Mouse (Mus musculus) right cerebral cortex, adult 18-20 months (tissue): ENCODE results near the gene Coro1b.

ENCODE experiments used
- DNase-seq: peaks from one replicate; pipeline ENCODE4 v3.0.0; 2022; ENCODE audit warnings: mixed read lengths

Gene Coro1b

DNA sequence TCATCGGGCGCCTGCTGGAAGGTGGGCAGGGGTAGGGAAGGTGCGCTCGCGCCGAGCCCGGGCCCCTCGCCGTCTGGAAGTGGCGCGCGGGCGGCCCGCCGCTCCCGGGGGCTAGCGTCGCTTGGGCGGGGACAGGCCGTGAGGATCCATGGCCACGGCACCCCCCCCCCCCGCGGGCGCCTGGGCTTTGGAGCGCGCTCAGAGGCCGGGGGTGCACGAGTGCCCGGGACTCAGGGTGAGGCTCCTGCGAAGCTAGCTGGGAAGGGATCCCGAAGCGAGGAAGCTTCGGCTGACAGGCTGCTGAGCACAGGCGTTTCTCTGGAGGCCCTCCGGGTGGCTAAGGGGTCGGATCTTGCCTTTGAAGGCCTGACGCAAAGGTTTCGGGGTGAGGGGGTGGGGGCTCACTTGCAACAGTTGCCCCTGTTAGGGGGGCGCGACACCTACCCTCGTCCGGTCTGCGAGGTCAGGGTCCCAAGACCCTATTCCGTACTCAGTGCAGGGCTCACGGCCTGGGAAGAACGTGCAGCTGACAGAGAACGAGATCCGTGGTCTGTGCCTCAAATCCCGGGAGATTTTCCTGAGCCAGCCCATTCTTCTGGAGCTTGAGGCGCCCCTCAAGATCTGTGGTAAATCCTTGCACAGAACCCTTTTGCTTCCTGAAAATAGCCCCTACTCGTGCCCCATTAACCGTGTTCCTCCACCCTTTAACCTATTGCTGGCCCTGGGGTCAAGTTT, 44.0 kb downstream of the Coro1b start:
- DNase-seq: no peak

GRCm38 (mm10) chr19:4193129-4193528, 44.7 kb downstream of the Coro1b start:
- DNase-seq: no peak

- no peak for DNase-seq
These were observed 45.8 kb downstream of the Coro1b start for GRCm38 (mm10) chr19:4194021-4194724.

DNA sequence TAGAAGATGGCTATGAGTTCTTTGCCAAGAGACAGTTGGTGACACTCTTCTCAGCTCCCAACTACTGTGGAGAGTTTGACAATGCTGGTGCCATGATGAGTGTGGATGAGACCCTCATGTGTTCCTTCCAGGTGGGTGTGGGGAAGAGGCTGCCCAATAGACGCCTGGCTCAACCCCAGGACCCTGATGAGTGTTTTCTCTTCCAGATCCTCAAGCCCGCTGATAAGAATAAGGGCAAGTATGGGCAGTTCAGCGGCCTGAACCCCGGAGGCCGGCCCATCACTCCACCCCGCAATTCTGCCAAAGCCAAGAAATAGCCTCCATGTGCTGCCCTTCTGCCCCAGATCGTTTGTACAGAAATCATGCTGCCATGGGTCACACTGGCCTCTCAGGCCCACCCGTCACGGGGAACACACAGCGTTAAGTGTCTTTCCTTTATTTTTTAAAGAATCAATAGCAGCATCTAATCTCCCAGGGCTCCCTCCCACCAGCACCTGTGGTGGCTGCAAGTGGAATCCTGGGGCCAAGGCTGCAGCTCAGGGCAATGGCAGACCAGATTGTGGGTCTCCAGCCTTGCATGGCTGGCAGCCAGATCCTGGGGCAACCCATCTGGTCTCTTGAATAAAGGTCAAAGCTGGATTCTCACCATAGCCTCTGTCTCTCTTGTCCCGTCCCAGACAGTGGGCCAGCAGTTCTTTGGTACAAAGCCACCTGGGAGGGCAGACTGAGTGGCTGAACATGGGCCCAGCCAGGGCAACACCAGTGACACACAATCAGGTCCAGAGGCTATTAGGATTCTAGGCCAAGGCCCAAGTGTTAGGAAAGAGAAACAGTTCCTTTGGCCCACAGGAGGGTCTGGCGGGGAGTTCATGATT, 46.6 kb downstream of the Coro1b start:
- no peak for DNase-seq

DNA sequence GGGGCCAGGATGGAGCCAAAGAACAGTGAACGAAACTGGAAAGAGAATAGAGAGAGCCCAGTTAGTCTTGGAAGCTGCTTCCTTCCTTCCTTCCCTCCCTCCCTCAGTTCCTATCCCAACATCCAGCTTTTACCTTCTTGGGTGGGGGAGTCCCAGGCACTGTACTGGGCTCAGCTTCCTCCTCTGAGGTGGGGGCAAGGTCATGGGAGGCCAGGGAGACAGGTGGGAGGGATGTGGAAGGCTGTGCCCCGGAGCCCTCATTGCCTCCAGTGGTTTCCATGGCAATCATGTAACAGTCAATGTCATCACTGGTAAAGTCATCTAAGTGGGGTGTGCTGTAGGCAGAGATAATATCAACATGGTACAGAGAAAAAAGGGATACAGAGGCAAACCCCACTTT, 47.6 kb downstream of the Coro1b start:
- DNase-seq: no peak

- DNase-seq: no peak
These were observed 48.1 kb downstream of the Coro1b start for GRCm38 (mm10) chr19:4196548-4196947.

- no peak for DNase-seq
These were observed 48.8 kb downstream of the Coro1b start for GRCm38 (mm10) chr19:4197180-4197579.

DNA sequence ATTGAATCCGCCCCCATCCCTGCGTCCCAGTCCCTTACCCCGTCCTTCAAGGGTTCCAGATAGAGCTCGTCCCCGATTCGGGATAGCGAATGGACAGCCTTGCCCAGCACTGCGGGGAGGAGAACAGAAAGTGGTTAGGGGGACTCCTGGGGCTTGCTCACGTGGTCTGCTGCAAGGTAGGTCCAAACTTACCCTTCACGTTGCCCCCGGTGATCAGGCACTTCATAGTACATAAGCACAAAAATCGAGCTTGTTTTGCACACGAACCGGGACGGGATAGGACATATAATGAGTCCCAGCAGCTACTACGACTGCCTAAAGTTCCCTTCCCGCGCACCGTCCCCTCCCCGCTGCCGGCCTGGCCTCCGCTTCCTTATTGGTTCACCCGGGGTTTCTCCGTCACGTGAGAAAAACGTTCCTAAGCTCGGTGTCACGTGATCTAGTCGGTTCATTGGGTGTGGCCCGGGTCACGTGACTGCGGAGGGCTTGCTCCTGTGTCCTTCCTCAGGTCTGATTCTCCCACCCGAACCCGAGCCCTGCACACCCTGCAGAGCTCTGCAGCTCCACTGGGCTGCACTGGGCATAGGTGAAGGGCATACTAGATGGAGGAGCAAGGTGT, 53.0 kb downstream of the Coro1b start, which contains the start of gene Rad9a:
TSS of gene Rad9a (minus strand) at position 372 of the 619 bp plus-strand sequence.
- peak; percentile 97 for DNase-seq

DNA sequence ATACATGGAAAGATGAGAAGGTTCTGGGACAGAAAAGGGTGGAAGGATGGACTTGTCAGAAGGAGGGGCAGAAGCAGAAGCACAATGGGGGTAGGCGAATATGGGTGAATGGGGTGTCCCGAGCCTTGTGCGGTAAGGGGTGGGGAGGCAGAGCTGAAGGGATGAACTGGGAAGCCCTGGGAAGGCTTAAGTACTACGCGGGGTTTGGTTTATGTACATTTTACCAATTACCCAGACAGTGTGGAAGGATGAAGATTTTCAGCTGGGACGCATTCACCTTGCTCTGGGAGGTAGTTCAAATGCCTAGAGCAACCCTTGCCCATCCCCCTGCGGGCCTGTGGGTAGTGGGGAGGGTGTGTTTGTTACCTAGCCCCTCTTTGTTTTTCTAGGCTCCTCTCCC, 53.7 kb downstream of the Coro1b start:
- no peak for DNase-seq

- DNase-seq: no peak
These were observed 54.7 kb downstream of the Coro1b start for GRCm38 (mm10) chr19:4203148-4203547.
